Mouse (Mus musculus) MEL (cell line): ENCODE measurements at regions not wholly inside any gene's neighbourhood (a gene's known extent, or its start where the extent isn't known, plus 50 kb on each side); places are given as distances from the start of the nearest gene placed in this dataset.

Experiments
- DNase-seq: peaks from one replicate; pipeline ENCODE4 v3.0.0; 2011; ENCODE audit warnings: low read depth, low spot score
- H3K27ac ChIP-seq: 2 replicates; pipeline ENCODE4 v1.5.1; 2012; ENCODE audit warnings: low read depth, mild to moderate bottlenecking, control low read depth, low read length, moderate library complexity; ENCODE audit not compliant: control insufficient read depth
- H3K27me3 ChIP-seq, 2 experiments: fragments of 150-350 bp in 1 of 2; sonication (generic) in 1 of 2; 2 replicates each; pipeline ENCODE4 v1.6.1; 2012; ENCODE audit warnings: low read length in 2 of 2, mild to moderate bottlenecking in 2 of 2, improper control_type of control experiment in 1 of 2, moderate library complexity in 1 of 2; ENCODE audit not compliant: insufficient read depth in 2 of 2, control insufficient read depth in 1 of 2
- H3K36me3 ChIP-seq, 2 experiments: 2 replicates each; pipeline ENCODE4 v1.6.1; 2012 to 2014; ENCODE audit warnings: low read length in 2 of 2, improper control_type of control experiment in 1 of 2, inconsistent platforms in 1 of 2, mild to moderate bottlenecking in 1 of 2; ENCODE audit not compliant: insufficient read depth in 2 of 2, control insufficient read depth in 1 of 2
- H3K4me1 ChIP-seq, 2 experiments: fragments of 150-350 bp in 1 of 2; sonication (generic) in 1 of 2; 2 replicates each; pipeline ENCODE4 v1.6.1; 2012; ENCODE audit warnings: low read length in 2 of 2, improper control_type of control experiment in 1 of 2, mild to moderate bottlenecking in 1 of 2; ENCODE audit not compliant: insufficient read depth in 2 of 2, control insufficient read depth in 1 of 2
- H3K4me3 ChIP-seq, 2 experiments: fragments of 150-350 bp in 1 of 2; sonication (generic) in 1 of 2; 2 replicates each; pipeline ENCODE4 v1.5.1; 2012; ENCODE audit warnings: low read depth in 2 of 2, low read length in 2 of 2, mild to moderate bottlenecking in 2 of 2, moderate library complexity in 2 of 2, control low read depth in 1 of 2, improper control_type of control experiment in 1 of 2; ENCODE audit not compliant: control insufficient read depth in 1 of 2, insufficient read depth in 1 of 2
- H3K79me2 ChIP-seq: 2 replicates; pipeline ENCODE4 v1.6.1; 2012; ENCODE audit warnings: mild to moderate bottlenecking, low read length, moderate library complexity; ENCODE audit not compliant: control insufficient read depth, poor library complexity, insufficient read depth
- H3K9ac ChIP-seq: 2 replicates; pipeline ENCODE4 v1.6.1; 2012; ENCODE audit warnings: low read depth, mild to moderate bottlenecking, control low read depth, low read length, moderate library complexity; ENCODE audit not compliant: control insufficient read depth, poor library complexity, severe bottlenecking
- H3K9me3 ChIP-seq: fragments of 150-350 bp; sonication (generic); replicated peaks from 2 replicates; pipeline ENCODE4 v1.6.1; 2012; ENCODE audit warnings: mild to moderate bottlenecking, low read length, improper control_type of control experiment, moderate library complexity; ENCODE audit not compliant: insufficient read depth
- CHD1 ChIP-seq: IDR thresholded peaks from 2 replicates; pipeline ENCODE4 v1.6.1; 2012; ENCODE audit warnings: low read depth, mild to moderate bottlenecking, inconsistent platforms, low read length, improper control_type of control experiment
- CHD2 ChIP-seq: IDR thresholded peaks from 2 replicates; pipeline ENCODE4 v1.6.1; 2011; ENCODE audit warnings: low read length, improper control_type of control experiment
- E2F4 ChIP-seq: IDR thresholded peaks from 2 replicates; pipeline ENCODE4 v1.6.1; 2011; ENCODE audit warnings: low read depth, low read length, improper control_type of control experiment, borderline replicate concordance
- ELF1 ChIP-seq: IDR thresholded peaks from 2 replicates; pipeline ENCODE4 v1.6.1; 2014; ENCODE audit warnings: low read depth, mild to moderate bottlenecking, inconsistent platforms, low read length, improper control_type of control experiment, moderate library complexity
- EP300 ChIP-seq, 2 experiments: IDR thresholded peaks; 2 replicates each; pipeline ENCODE4 v1.6.1; 2011; ENCODE audit warnings: improper control_type of control experiment in 2 of 2, low read length in 2 of 2, low read depth in 1 of 2, mild to moderate bottlenecking in 1 of 2
- ETS1 ChIP-seq: IDR thresholded peaks from 2 replicates; pipeline ENCODE4 v1.6.1; 2012; ENCODE audit warnings: low read depth, mild to moderate bottlenecking, inconsistent platforms, low read length, improper control_type of control experiment, moderate library complexity
- GABPA ChIP-seq: IDR thresholded peaks from 2 replicates; pipeline ENCODE4 v1.6.1; 2012; ENCODE audit warnings: low read depth, mild to moderate bottlenecking, inconsistent platforms, low read length, improper control_type of control experiment, moderate library complexity
- GATA1 ChIP-seq: IDR thresholded peaks from 2 replicates; pipeline ENCODE4 v1.6.1; 2011; ENCODE audit warnings: low read depth, low read length, improper control_type of control experiment
- HCFC1 ChIP-seq: IDR thresholded peaks from 2 replicates; pipeline ENCODE4 v1.6.1; 2012; ENCODE audit warnings: low read depth, mild to moderate bottlenecking, inconsistent platforms, low read length, improper control_type of control experiment, moderate library complexity
- JUND ChIP-seq: IDR thresholded peaks from 2 replicates; pipeline ENCODE4 v1.6.1; 2011; ENCODE audit warnings: low read depth, mild to moderate bottlenecking, improper control_type of control experiment, low read length
- KAT2A ChIP-seq: conservative IDR thresholded peaks from 2 replicates; pipeline ENCODE4 v1.6.1; 2012; ENCODE audit warnings: low read depth, low read length, improper control_type of control experiment, inconsistent platforms
- MAFK ChIP-seq: IDR thresholded peaks from 2 replicates; pipeline ENCODE4 v1.6.1; 2011; ENCODE audit warnings: low read depth, mild to moderate bottlenecking, low read length, improper control_type of control experiment, borderline replicate concordance
- MAX ChIP-seq: IDR thresholded peaks from 2 replicates; pipeline ENCODE4 v1.6.1; 2011; ENCODE audit warnings: low read length, improper control_type of control experiment
- MAZ ChIP-seq: IDR thresholded peaks from 2 replicates; pipeline ENCODE4 v1.6.1; 2012; ENCODE audit warnings: low read depth, mild to moderate bottlenecking, inconsistent platforms, low read length, improper control_type of control experiment
- MEF2A ChIP-seq: IDR thresholded peaks from 2 replicates; pipeline ENCODE4 v1.6.1; 2014; ENCODE audit warnings: low read depth, mild to moderate bottlenecking, inconsistent platforms, low read length, improper control_type of control experiment; ENCODE audit not compliant: poor library complexity, insufficient replicate concordance, severe bottlenecking; ENCODE audit errors: extremely low read depth
- MXI1 ChIP-seq: IDR thresholded peaks from 2 replicates; pipeline ENCODE4 v1.6.1; 2011; ENCODE audit warnings: mild to moderate bottlenecking, low read depth, low read length, improper control_type of control experiment
- MYB ChIP-seq: IDR thresholded peaks from 2 replicates; pipeline ENCODE4 v1.6.1; 2011; ENCODE audit warnings: mild to moderate bottlenecking, low read depth, low read length, improper control_type of control experiment
- MYC ChIP-seq: IDR thresholded peaks from 2 replicates; pipeline ENCODE4 v1.6.1; 2011; ENCODE audit warnings: low read depth, mild to moderate bottlenecking, low read length, improper control_type of control experiment, moderate library complexity
- NELFE ChIP-seq: IDR thresholded peaks from 2 replicates; pipeline ENCODE4 v1.6.1; 2011; ENCODE audit warnings: low read depth, low read length, improper control_type of control experiment
- NRF1 ChIP-seq: IDR thresholded peaks from 2 replicates; pipeline ENCODE4 v1.6.1; 2014; ENCODE audit warnings: low read depth, mild to moderate bottlenecking, inconsistent platforms, low read length, improper control_type of control experiment, moderate library complexity; ENCODE audit not compliant: poor library complexity, insufficient read depth, severe bottlenecking
- POLR2A ChIP-seq, 2 experiments: IDR thresholded peaks; 2 replicates each; pipeline ENCODE4 v1.6.1; 2011 to 2012; ENCODE audit warnings: low read length in 2 of 2, mild to moderate bottlenecking in 2 of 2, control low read depth in 1 of 2, improper control_type of control experiment in 1 of 2, low read depth in 1 of 2, moderate library complexity in 1 of 2; ENCODE audit not compliant: control insufficient read depth in 1 of 2, insufficient read depth in 1 of 2, poor library complexity in 1 of 2
- POLR2AphosphoS2 ChIP-seq: IDR thresholded peaks from 2 replicates; pipeline ENCODE4 v1.6.1; 2011; ENCODE audit warnings: low read length, improper control_type of control experiment
- POLR2AphosphoS5 ChIP-seq: IDR thresholded peaks from 2 replicates; pipeline ENCODE4 v1.6.1; 2012; ENCODE audit warnings: low read depth, borderline replicate concordance, mild to moderate bottlenecking, inconsistent platforms, low read length, moderate library complexity, mixed read lengths
- RAD21 ChIP-seq: IDR thresholded peaks from 2 replicates; pipeline ENCODE4 v1.6.1; 2011; ENCODE audit warnings: mild to moderate bottlenecking, low read depth, low read length, improper control_type of control experiment
- RCOR1 ChIP-seq: IDR thresholded peaks from 2 replicates; pipeline ENCODE4 v1.6.1; 2012; ENCODE audit warnings: low read depth, mild to moderate bottlenecking, inconsistent platforms, low read length, improper control_type of control experiment
- SIN3A ChIP-seq: IDR thresholded peaks from 2 replicates; pipeline ENCODE4 v1.6.1; 2012; ENCODE audit warnings: low read length, improper control_type of control experiment, inconsistent platforms
- SMC3 ChIP-seq: IDR thresholded peaks from 2 replicates; pipeline ENCODE4 v1.6.1; 2011; ENCODE audit warnings: low read depth, low read length, improper control_type of control experiment
- TAL1 ChIP-seq: IDR thresholded peaks from 2 replicates; pipeline ENCODE4 v1.6.1; 2012; ENCODE audit warnings: mild to moderate bottlenecking, inconsistent platforms, low read length, moderate library complexity, mixed read lengths
- TBP ChIP-seq: IDR thresholded peaks from 2 replicates; pipeline ENCODE4 v1.8.0; 2011; ENCODE audit warnings: low read depth, low read length, improper control_type of control experiment
- TCF12 ChIP-seq: IDR thresholded peaks from 2 replicates; pipeline ENCODE4 v1.6.1; 2014; ENCODE audit warnings: low read depth, mild to moderate bottlenecking, inconsistent platforms, low read length, improper control_type of control experiment, moderate library complexity
- UBTF ChIP-seq: IDR thresholded peaks from 2 replicates; pipeline ENCODE4 v1.6.1; 2012; ENCODE audit warnings: low read depth, mild to moderate bottlenecking, inconsistent platforms, low read length, improper control_type of control experiment, moderate library complexity, borderline replicate concordance; ENCODE audit not compliant: insufficient read depth
- USF1 ChIP-seq: IDR thresholded peaks from 2 replicates; pipeline ENCODE4 v1.6.1; 2014; ENCODE audit warnings: low read depth, mild to moderate bottlenecking, inconsistent platforms, low read length, improper control_type of control experiment, moderate library complexity
- USF2 ChIP-seq, 2 experiments: IDR thresholded peaks; 2 replicates each; pipeline ENCODE4 v1.6.1; 2011 to 2012; ENCODE audit warnings: improper control_type of control experiment in 2 of 2, low read length in 2 of 2, borderline replicate concordance in 1 of 2, inconsistent platforms in 1 of 2, low read depth in 1 of 2, mild to moderate bottlenecking in 1 of 2; ENCODE audit not compliant: insufficient read depth in 1 of 2
- ZKSCAN1 ChIP-seq: IDR thresholded peaks from 2 replicates; pipeline ENCODE4 v1.6.1; 2012; ENCODE audit warnings: low read depth, mild to moderate bottlenecking, inconsistent platforms, low read length, improper control_type of control experiment, moderate library complexity
- ZNF384 ChIP-seq: IDR thresholded peaks from 2 replicates; pipeline ENCODE4 v1.6.1; 2012; ENCODE audit warnings: low read depth, mild to moderate bottlenecking, inconsistent platforms, low read length, improper control_type of control experiment

GRCm38 (mm10) chr11:84612982-84613720 lies 87.8 kb upstream of the Lhx1 start:
- H3K4me1 ChIP-seq: peaks cover 6 to 15% of the 10 kb centered on the region in 2 experiments
- H3K36me3 ChIP-seq: peaks cover 0 to 10% of the 10 kb centered on the region in 2 experiments; a peak in 2 of 4 replicates
- H3K27me3 ChIP-seq: no peaks in the 10 kb centered on the region; a peak in 1 of 4 replicates
- DNase-seq: peak; percentile 87
- H3K27ac ChIP-seq: peak overlapping the region; percentile 57
- peak overlapping the region; percentile 20 to 26 for H3K4me3 ChIP-seq
- H3K79me2 ChIP-seq: no peaks in the 10 kb centered on the region
- TF ChIP-seq ZNF384 (no peak), TCF12 (peak; percentile 68), RCOR1 (peak; percentile 57), RAD21 (no peak), MXI1 (no peak; the same call in 1 of the 2 replicates), POLR2AphosphoS2 (no peak), POLR2A (IDR thresholded peaks at IDR 0.05; ENCODE audit: control insufficient read depth in 1 of 2, insufficient read depth in 1 of 2, low read depth in 1 of 2, low read length in 2 of 2, poor library complexity in 1 of 2) (peak in 1 of 2 experiments; percentile 37; a peak in 1 of 4 replicates), TAL1 (peak; percentile 48), POLR2AphosphoS5 (no peak), CHD2 (no peak), JUND (no peak), NELFE (peak; percentile 22; the same call in 1 of the 2 replicates), USF1 (no peak), MYB (no peak), MAFK (no peak), MYC (peak; percentile 52; the same call in 1 of the 2 replicates), ELF1 (peak; percentile 54), MAZ (no peak), MEF2A (no peak), USF2 (IDR thresholded peaks at IDR 0.05; ENCODE audit: borderline replicate concordance in 1 of 2, insufficient read depth in 1 of 2, low read depth in 1 of 2, low read length in 2 of 2) (no peak), SMC3 (peak; percentile 14; the same call in 1 of the 2 replicates), KAT2A (no peak), CHD1 (no peak), EP300 (IDR thresholded peaks at IDR 0.05; ENCODE audit: low read depth in 1 of 2, low read length in 2 of 2) (peak; percentile 60 to 70), UBTF (no peak), NRF1 (no peak), E2F4 (no peak), ZKSCAN1 (no peak), HCFC1 (peak; percentile 43), GABPA (no peak), TBP (0 out of 2 replicates have a peak, but pooled peaks have one; percentile 55), ETS1 (peak; percentile 37; the same call in 1 of the 2 replicates), GATA1 (peak; percentile 73), SIN3A (no peak), MAX (peak; percentile 48)
- H3K9ac ChIP-seq: peak overlapping the region; percentile 17; the same call in 1 of the 2 replicates
- H3K9me3 ChIP-seq: no peaks in the 10 kb centered on the region
